Mouse (Mus musculus): Measurements from ENCODE around the gene Maml3. TPM values are rescaled to one million over a fixed set of nuclear protein-coding genes. Genes with fewer than 3 reads are reported as not detected.

Maml3 gene
- polyA plus RNA-seq, 1 experiment from 2014 or later, result 2.9 TPM

DNA sequence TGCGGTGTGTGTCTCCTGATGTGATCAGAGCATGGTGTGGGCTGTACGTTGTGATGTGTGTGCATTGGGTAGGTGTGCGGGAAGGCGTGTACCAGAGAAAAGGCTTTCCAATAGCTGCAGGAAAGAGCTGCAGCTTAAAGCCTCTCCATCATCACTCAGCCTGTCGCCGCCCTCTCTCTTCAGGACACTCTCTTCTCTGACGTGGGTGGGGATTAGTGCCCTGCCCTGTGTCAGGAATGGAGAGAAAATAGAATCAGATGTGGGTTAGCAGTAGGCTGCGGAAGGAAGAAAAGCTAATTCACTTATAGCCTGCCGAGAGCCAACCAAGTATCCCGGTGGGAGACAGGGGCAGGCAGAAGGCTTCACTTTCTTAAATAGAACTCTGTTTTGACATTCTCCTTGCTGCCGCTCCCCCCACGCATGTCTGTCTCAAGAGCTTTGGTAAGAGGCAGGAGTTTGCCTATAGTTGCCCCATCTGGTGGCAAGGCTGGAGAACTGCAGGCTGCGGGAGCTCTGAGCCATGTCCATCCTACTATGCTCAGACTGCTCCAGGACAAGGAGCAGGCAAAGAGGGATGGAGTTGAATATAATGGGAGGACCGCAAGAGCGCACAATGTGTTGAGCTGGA is 456.7 kb downstream of the Maml3 start:
- WGBS, result 32% methylated on average over 15 of the region's 15 CpGs
- Histone ChIP-seq H3K27ac (replicated peaks) (no peak overlapping the region), H3K36me3 (ENCODE audit: control insufficient read depth, insufficient read depth, low read length) (no peaks in the 10 kb centered on the region), H3K4me1 (replicated peaks; ENCODE audit: control insufficient read depth, insufficient read depth) (peaks cover 2% of the 10 kb centered on the region; the same call in 1 of the 2 replicates), H3K4me2 (replicated peaks; ENCODE audit: low read depth) (peak overlapping the region; percentile 43), H3K9ac (ENCODE audit: low read length) (no peak overlapping the region), H3K27me3 (ENCODE audit: control insufficient read depth, insufficient read depth, low read length) (no peaks in the 10 kb centered on the region), H3K9me3 (ENCODE audit: control insufficient read depth, low read length) (no peaks in the 10 kb centered on the region), H3K4me3 (ENCODE audit: low read depth, low read length) (no peak overlapping the region)
- DNase-seq (ENCODE audit: low spot score), result peak; percentile 81
- peak; percentile 97 for TF ChIP-seq CTCF (IDR thresholded peaks at IDR 0.05; ENCODE audit: low read depth)
- no peak for TF ChIP-seq EP300 (optimal IDR thresholded peaks at IDR 0.05)
- peak; percentile 47; the same call in 1 of the 2 replicates for ATAC-seq (ENCODE audit: low FRiP score, low TSS enrichment)

- Histone ChIP-seq H3K27me3 (ENCODE audit: control insufficient read depth, insufficient read depth, low read length) (no peaks in the 10 kb centered on the region), H3K4me3 (ENCODE audit: low read depth, low read length) (no peak overlapping the region), H3K4me2 (replicated peaks; ENCODE audit: low read depth) (no peak overlapping the region), H3K36me3 (ENCODE audit: control insufficient read depth, insufficient read depth, low read length) (no peaks in the 10 kb centered on the region), H3K9ac (ENCODE audit: low read length) (no peak overlapping the region), H3K9me3 (ENCODE audit: control insufficient read depth, low read length) (no peaks in the 10 kb centered on the region), H3K27ac (replicated peaks) (no peak overlapping the region), H3K4me1 (replicated peaks; ENCODE audit: control insufficient read depth, insufficient read depth) (0 out of 2 replicates have a peak, but pooled peaks cover under 1% of the 10 kb centered on the region)
- TF ChIP-seq EP300 (optimal IDR thresholded peaks at IDR 0.05) (no peak), CTCF (IDR thresholded peaks at IDR 0.05; ENCODE audit: low read depth) (no peak)
- no peak for ATAC-seq (ENCODE audit: low FRiP score, low TSS enrichment)
- DNase-seq (ENCODE audit: low spot score), result no peak
- WGBS, result 70% methylated on average over 4 of the region's 4 CpGs
These were observed 457.5 kb downstream of the Maml3 start for GRCm38 (mm10) chr3:51647356-51647755.

DNA sequence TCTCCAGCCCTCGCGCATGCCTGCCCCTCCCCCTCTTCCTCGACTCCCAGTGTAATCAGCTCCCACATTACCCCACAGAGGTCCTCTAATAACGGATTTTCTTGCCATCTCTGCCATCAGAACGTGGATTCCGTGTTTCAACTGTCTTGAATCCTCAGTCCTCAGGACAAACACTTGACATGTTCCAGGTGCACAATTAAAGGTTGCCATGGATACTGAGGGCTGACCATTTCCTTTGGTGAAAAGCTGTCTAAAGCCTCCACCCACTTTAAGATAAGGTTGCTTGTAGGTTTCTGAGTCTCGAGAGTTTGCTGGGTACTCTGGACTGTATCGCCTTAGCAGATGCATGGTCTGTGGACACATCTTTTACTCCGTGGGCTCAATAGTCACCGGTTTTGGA is 458.6 kb downstream of the Maml3 start:
- no peak overlapping the region for H3K4me2 ChIP-seq (replicated peaks; ENCODE audit: low read depth)
- H3K4me1 ChIP-seq (replicated peaks; ENCODE audit: control insufficient read depth, insufficient read depth), result no peaks in the 10 kb centered on the region
- H3K4me3 ChIP-seq (ENCODE audit: low read depth, low read length), result no peak overlapping the region
- no peak overlapping the region for H3K9ac ChIP-seq (ENCODE audit: low read length)
- H3K27me3 ChIP-seq (ENCODE audit: control insufficient read depth, insufficient read depth, low read length), result no peaks in the 10 kb centered on the region
- no peaks in the 10 kb centered on the region for H3K9me3 ChIP-seq (ENCODE audit: control insufficient read depth, low read length)
- DNase-seq (ENCODE audit: low spot score) (no peak), ATAC-seq (ENCODE audit: low FRiP score, low TSS enrichment) (no peak)
- TF ChIP-seq EP300 (optimal IDR thresholded peaks at IDR 0.05) (no peak), CTCF (IDR thresholded peaks at IDR 0.05; ENCODE audit: low read depth) (no peak)
- no peaks in the 10 kb centered on the region for H3K36me3 ChIP-seq (ENCODE audit: control insufficient read depth, insufficient read depth, low read length)
- 54% methylated on average over 10 of the region's 10 CpGs for WGBS
- H3K27ac ChIP-seq (replicated peaks), result no peak overlapping the region

DNA sequence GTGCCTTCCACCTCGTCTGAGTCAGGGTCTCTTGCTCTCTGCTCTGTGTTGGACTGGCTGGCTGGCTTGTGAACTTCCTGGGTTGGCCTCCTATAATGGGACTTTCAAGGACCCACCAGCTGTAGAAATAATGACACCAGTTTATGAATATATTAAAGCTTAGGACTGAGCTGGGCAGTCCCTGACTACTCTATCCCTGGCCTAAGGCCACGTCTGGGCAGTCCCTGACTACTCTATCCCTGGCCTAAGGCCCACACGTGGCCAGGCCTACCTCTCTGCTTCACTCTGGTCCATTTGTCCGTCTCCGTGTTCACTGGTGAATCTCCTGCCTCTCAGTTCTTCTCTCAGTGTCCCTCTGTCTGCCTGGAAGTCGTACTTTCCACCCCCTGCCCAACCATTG is 459.4 kb downstream of the Maml3 start:
- ATAC-seq (ENCODE audit: low FRiP score, low TSS enrichment) (no peak), DNase-seq (ENCODE audit: low spot score) (no peak)
- H3K9me3 ChIP-seq (ENCODE audit: control insufficient read depth, low read length), result no peaks in the 10 kb centered on the region
- H3K27ac ChIP-seq (replicated peaks), result no peak overlapping the region
- no peak overlapping the region for H3K4me3 ChIP-seq (ENCODE audit: low read depth, low read length)
- no peak overlapping the region for H3K4me2 ChIP-seq (replicated peaks; ENCODE audit: low read depth)
- no peak overlapping the region for H3K9ac ChIP-seq (ENCODE audit: low read length)
- 89% methylated on average over 6 of the region's 6 CpGs for WGBS
- H3K36me3 ChIP-seq (ENCODE audit: control insufficient read depth, insufficient read depth, low read length), result no peaks in the 10 kb centered on the region
- TF ChIP-seq CTCF (IDR thresholded peaks at IDR 0.05; ENCODE audit: low read depth), result no peak
- TF ChIP-seq EP300 (optimal IDR thresholded peaks at IDR 0.05), result no peak
- no peaks in the 10 kb centered on the region for H3K27me3 ChIP-seq (ENCODE audit: control insufficient read depth, insufficient read depth, low read length)
- no peaks in the 10 kb centered on the region for H3K4me1 ChIP-seq (replicated peaks; ENCODE audit: control insufficient read depth, insufficient read depth)

- Histone ChIP-seq H3K4me3 (ENCODE audit: low read depth, low read length) (no peak overlapping the region), H3K9me3 (ENCODE audit: control insufficient read depth, low read length) (no peaks in the 10 kb centered on the region), H3K27ac (replicated peaks) (no peak overlapping the region), H3K9ac (ENCODE audit: low read length) (no peak overlapping the region), H3K36me3 (ENCODE audit: control insufficient read depth, insufficient read depth, low read length) (no peaks in the 10 kb centered on the region), H3K4me1 (replicated peaks; ENCODE audit: control insufficient read depth, insufficient read depth) (no peaks in the 10 kb centered on the region), H3K4me2 (replicated peaks; ENCODE audit: low read depth) (no peak overlapping the region), H3K27me3 (ENCODE audit: control insufficient read depth, insufficient read depth, low read length) (no peaks in the 10 kb centered on the region)
- TF ChIP-seq CTCF (IDR thresholded peaks at IDR 0.05; ENCODE audit: low read depth) (no peak), EP300 (optimal IDR thresholded peaks at IDR 0.05) (no peak)
- no peak for ATAC-seq (ENCODE audit: low FRiP score, low TSS enrichment)
- no peak for DNase-seq (ENCODE audit: low spot score)
- whole genome bisulfite sequencing, result 83% methylated on average over 6 of the region's 6 CpGs
These were observed 466.6 kb downstream of the Maml3 start for GRCm38 (mm10) chr3:51638260-51638659.

DNA sequence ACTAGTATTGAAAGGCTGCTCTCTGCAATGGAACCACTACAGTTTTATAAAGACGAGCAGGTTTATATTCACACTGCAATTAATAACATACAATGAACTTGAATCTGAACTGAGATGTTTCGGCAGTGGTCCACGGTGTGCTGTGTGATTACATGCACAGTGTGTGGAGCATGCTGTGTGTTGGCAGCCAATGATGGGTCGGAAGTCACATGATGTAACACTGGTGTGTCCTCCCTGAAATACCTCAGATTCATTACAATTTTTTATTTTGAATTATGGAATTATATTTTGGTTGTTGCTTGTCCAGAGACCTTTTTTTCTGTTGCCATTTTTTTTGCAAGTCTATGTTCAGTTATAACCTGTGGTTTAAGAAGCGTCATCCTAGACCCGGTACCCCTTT is 467.6 kb downstream of the Maml3 start:
- no peak for ATAC-seq (ENCODE audit: low FRiP score, low TSS enrichment)

More for the DNA sequence above, 467.6 kb downstream of the Maml3 start:
- Histone ChIP-seq H3K27ac (replicated peaks) (no peak overlapping the region), H3K36me3 (ENCODE audit: control insufficient read depth, insufficient read depth, low read length) (no peaks in the 10 kb centered on the region), H3K9ac (ENCODE audit: low read length) (no peak overlapping the region), H3K4me3 (ENCODE audit: low read depth, low read length) (no peak overlapping the region), H3K4me2 (replicated peaks; ENCODE audit: low read depth) (no peak overlapping the region), H3K9me3 (ENCODE audit: control insufficient read depth, low read length) (no peaks in the 10 kb centered on the region), H3K4me1 (replicated peaks; ENCODE audit: control insufficient read depth, insufficient read depth) (no peaks in the 10 kb centered on the region), H3K27me3 (ENCODE audit: control insufficient read depth, insufficient read depth, low read length) (no peaks in the 10 kb centered on the region)
- DNase-seq (ENCODE audit: low spot score), result no peak
- no peak for TF ChIP-seq CTCF (IDR thresholded peaks at IDR 0.05; ENCODE audit: low read depth)
- no peak for TF ChIP-seq EP300 (optimal IDR thresholded peaks at IDR 0.05)
- 84% methylated on average over 6 of the region's 6 CpGs for WGBS

Measured in stomach, postnatal 0 days (tissue).